Mouse (Mus musculus) olfactory bulb, adult 2 months (tissue): ENCODE measurements around the gene Krtap5-5.

Experiments
- CTCF ChIP-seq: fragments of 200-500 bp; IDR thresholded peaks from 2 replicates; pipeline ENCODE4 v1.5.1; 2012; ENCODE audit warnings: low read depth, mild to moderate bottlenecking, low read length, moderate library complexity; ENCODE audit not compliant: insufficient read depth
- POLR2A ChIP-seq: fragments of 200-500 bp; IDR thresholded peaks from 2 replicates; pipeline ENCODE4 v1.6.1; 2012; ENCODE audit warnings: mild to moderate bottlenecking, low read depth, low read length, moderate library complexity; ENCODE audit not compliant: insufficient read depth

- TF ChIP-seq POLR2A (no peak), CTCF (no peak)
These were observed 39.5 kb downstream of the Krtap5-5 start, which contains the start of gene Gm10153 for GRCm38 (mm10) chr7:142190289-142190688.
